Mouse (Mus musculus) bone marrow, adult 2 months (tissue): ENCODE data around the gene Ano2. TPM values are rescaled to one million over a fixed set of nuclear protein-coding genes. Genes with fewer than 3 reads are reported as not detected.

Source experiments
- H3K27ac ChIP-seq: fragments of 200-500 bp; 2 replicates; pipeline ENCODE4 v1.5.1; 2012; ENCODE audit warnings: low read depth, mild to moderate bottlenecking, control low read depth, inconsistent platforms, low read length; ENCODE audit not compliant: control insufficient read depth, poor library complexity, insufficient read depth
- H3K4me1 ChIP-seq: fragments of 200-500 bp; 2 replicates; pipeline ENCODE4 v1.6.1; 2011; ENCODE audit warnings: low read length; ENCODE audit not compliant: control insufficient read depth, insufficient read depth
- H3K4me3 ChIP-seq: fragments of 200-500 bp; replicated peaks from 2 replicates; pipeline ENCODE3; 2011; ENCODE audit warnings: mild to moderate bottlenecking, low read depth, low read length, control low read depth; ENCODE audit not compliant: control insufficient read depth
- CTCF ChIP-seq: fragments of 200-500 bp; IDR thresholded peaks from 2 replicates; pipeline ENCODE4 v1.5.1; 2011; ENCODE audit warnings: low read length, control low read depth; ENCODE audit not compliant: control insufficient read depth, insufficient read depth
- POLR2A ChIP-seq: fragments of 200-500 bp; IDR thresholded peaks from 2 replicates; pipeline ENCODE4 v1.6.1; 2011; ENCODE audit warnings: low read depth, mild to moderate bottlenecking, control low read depth, low read length, borderline replicate concordance; ENCODE audit not compliant: control insufficient read depth
- WGBS: fragments of 180-500 bp; shearing (Covaris S2); methylation state at CpG from one replicate; pipeline ENCODE4 v1.1.7; 2018; 5-methylcytosine and 5-hydroxymethylcytosine counted together
- polyA plus RNA-seq: library from polyadenylated mRNA; stranded (reverse); fragments of >200 nt; gene quantifications from 2 replicates; pipeline ENCODE4 v1.2.4, GENCODE M21; 2011; ENCODE audit warnings: low replicate concordance; ENCODE audit not compliant: missing spikeins, insufficient read depth, insufficient read length

Ano2 gene
- polyA plus RNA-seq, 1 experiment = 1.6 TPM

- WGBS = 87% methylated on average over 16 of the region's 16 CpGs
- Histone ChIP-seq H3K4me1 (no peaks in the 10 kb centered on the region), H3K4me3 (no peak overlapping the region), H3K27ac (no peak overlapping the region; the same call in 1 of the 2 replicates)
- TF ChIP-seq POLR2A = no peak
- no peak for TF ChIP-seq CTCF
Measured at GRCm38 (mm10) chr6:125711261-125711660, 21.0 kb downstream of the Ano2 start.

GRCm38 (mm10) chr6:125726408-125726807 is 36.2 kb downstream of the Ano2 start:
- Histone ChIP-seq H3K4me3 (no peak overlapping the region), H3K4me1 (no peaks in the 10 kb centered on the region), H3K27ac (no peak overlapping the region)
- 78% methylated on average over 2 of the region's 2 CpGs for WGBS
- TF ChIP-seq POLR2A (no peak), CTCF (no peak)

- Histone ChIP-seq H3K27ac (no peak overlapping the region), H3K4me1 (no peaks in the 10 kb centered on the region), H3K4me3 (no peak overlapping the region)
- no peak for TF ChIP-seq POLR2A
- TF ChIP-seq CTCF = no peak
- whole genome bisulfite sequencing = 63% methylated on average over 5 of the region's 5 CpGs
Measured at GRCm38 (mm10) chr6:125727484-125727911, 37.3 kb downstream of the Ano2 start.

GRCm38 (mm10) chr6:125729471-125729870 is 39.3 kb downstream of the Ano2 start:
- Histone ChIP-seq H3K4me3 (no peak overlapping the region), H3K27ac (no peak overlapping the region), H3K4me1 (no peaks in the 10 kb centered on the region)
- WGBS = 72% methylated on average over 6 of the region's 6 CpGs
- TF ChIP-seq CTCF (no peak), POLR2A (no peak)

GRCm38 (mm10) chr6:125729986-125730535 is 39.8 kb downstream of the Ano2 start:
- Histone ChIP-seq H3K4me1 (no peaks in the 10 kb centered on the region), H3K4me3 (no peak overlapping the region), H3K27ac (no peak overlapping the region)
- 73% methylated on average over 11 of the region's 11 CpGs for WGBS
- TF ChIP-seq POLR2A (no peak), CTCF (no peak)

- no peak overlapping the region for H3K27ac ChIP-seq
- WGBS = 72% methylated on average over 11 of the region's 11 CpGs
Measured at GRCm38 (mm10) chr6:125737511-125738285, 47.5 kb downstream of the Ano2 start.

GRCm38 (mm10) chr6:125743203-125744100 is 53.2 kb downstream of the Ano2 start:
- 43% methylated on average over 10 of the region's 10 CpGs for WGBS
- TF ChIP-seq POLR2A = no peak
- TF ChIP-seq CTCF = no peak
- H3K4me1 ChIP-seq = no peaks in the 10 kb centered on the region

More at GRCm38 (mm10) chr6:125737511-125738285, 47.5 kb downstream of the Ano2 start:
- Histone ChIP-seq H3K4me3 (no peak overlapping the region), H3K4me1 (no peaks in the 10 kb centered on the region)
- no peak for TF ChIP-seq CTCF
- TF ChIP-seq POLR2A = no peak

GRCm38 (mm10) chr6:125747322-125747930 is 57.2 kb downstream of the Ano2 start:
- H3K4me1 ChIP-seq = no peaks in the 10 kb centered on the region
- no peak overlapping the region for H3K27ac ChIP-seq
- no peak for TF ChIP-seq POLR2A
- no peak for TF ChIP-seq CTCF
- 57% methylated on average over 10 of the region's 10 CpGs for WGBS
- no peak overlapping the region for H3K4me3 ChIP-seq

More at GRCm38 (mm10) chr6:125743203-125744100, 53.2 kb downstream of the Ano2 start:
- Histone ChIP-seq H3K27ac (no peak overlapping the region), H3K4me3 (no peak overlapping the region)

- Histone ChIP-seq H3K27ac (no peak overlapping the region), H3K4me1 (no peaks in the 10 kb centered on the region), H3K4me3 (no peak overlapping the region)
- TF ChIP-seq POLR2A (no peak), CTCF (no peak)
- 32% methylated on average over 3 of the region's 3 CpGs for WGBS
Measured at GRCm38 (mm10) chr6:125748646-125749045, 58.4 kb downstream of the Ano2 start.
